Mouse (Mus musculus): ENCODE data around the gene Tgm2. TPM values are rescaled to one million over a fixed set of nuclear protein-coding genes. Genes with fewer than 3 reads are reported as not detected.

Tgm2 gene
- total RNA-seq, 1 experiment: 25.0 TPM

DNA sequence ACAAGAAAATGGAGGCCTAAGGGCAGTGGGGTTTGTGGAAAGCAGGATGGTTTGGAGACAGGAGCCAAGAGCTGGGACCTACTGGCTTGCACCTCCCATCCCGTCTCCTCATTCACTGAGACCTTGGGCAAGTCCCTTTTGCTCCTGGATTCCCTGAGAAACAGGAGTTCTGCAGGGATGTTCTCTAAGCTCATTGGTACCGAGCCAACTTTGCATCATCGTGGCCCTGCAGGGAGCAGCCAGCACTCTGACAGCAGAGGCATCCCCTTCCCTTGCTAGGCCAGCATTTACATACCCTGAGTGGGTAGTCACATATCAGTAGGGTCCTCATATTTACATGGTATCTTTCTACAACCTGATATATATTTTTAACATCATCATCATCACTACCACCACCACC lies 25.4 kb downstream of the Tgm2 start:
- no peaks in the 10 kb centered on the region for H3K36me3 ChIP-seq (ENCODE audit: control insufficient read depth, insufficient read depth, low read length, poor library complexity, severe bottlenecking)
- no peak for DNase-seq (ENCODE audit: low read depth, low spot score)
- TF ChIP-seq HCFC1 (IDR thresholded peaks at IDR 0.05; ENCODE audit: borderline replicate concordance, insufficient read depth, low read length) (no peak), MAFK (IDR thresholded peaks at IDR 0.05; ENCODE audit: insufficient read depth, low read depth, low read length) (no peak), ZC3H11A (IDR thresholded peaks at IDR 0.05; ENCODE audit: borderline replicate concordance, low read depth, low read length) (no peak), CHD2 (IDR thresholded peaks at IDR 0.05; ENCODE audit: low read depth, low read length) (no peak), ZNF384 (IDR thresholded peaks at IDR 0.05; ENCODE audit: low read depth, low read length) (no peak)
- no peaks in the 10 kb centered on the region for H3K9me3 ChIP-seq (ENCODE audit: control insufficient read depth, insufficient read depth, low read depth, low read length)
- no peaks in the 10 kb centered on the region for H3K4me1 ChIP-seq (ENCODE audit: control insufficient read depth in 2 of 2, insufficient read depth in 2 of 2, low read length in 2 of 2, poor library complexity in 1 of 2)
- no peak overlapping the region for H3K9ac ChIP-seq (ENCODE audit: insufficient read depth, low read depth, low read length, poor library complexity, severe bottlenecking)
- no peak overlapping the region for H3K4me3 ChIP-seq (ENCODE audit: insufficient read depth in 1 of 2, low read depth in 1 of 2, low read length in 2 of 2, poor library complexity in 1 of 2, severe bottlenecking in 1 of 2)
- in situ Hi-C loops (cut with MboI; ENCODE audit: low sequenced_read_pairs in 2 of 2, unreplicated experiment in 2 of 2): no loop called here
- no peak overlapping the region for H3K27ac ChIP-seq (ENCODE audit: insufficient read depth, low read depth, low read length, poor library complexity, severe bottlenecking)

DNA sequence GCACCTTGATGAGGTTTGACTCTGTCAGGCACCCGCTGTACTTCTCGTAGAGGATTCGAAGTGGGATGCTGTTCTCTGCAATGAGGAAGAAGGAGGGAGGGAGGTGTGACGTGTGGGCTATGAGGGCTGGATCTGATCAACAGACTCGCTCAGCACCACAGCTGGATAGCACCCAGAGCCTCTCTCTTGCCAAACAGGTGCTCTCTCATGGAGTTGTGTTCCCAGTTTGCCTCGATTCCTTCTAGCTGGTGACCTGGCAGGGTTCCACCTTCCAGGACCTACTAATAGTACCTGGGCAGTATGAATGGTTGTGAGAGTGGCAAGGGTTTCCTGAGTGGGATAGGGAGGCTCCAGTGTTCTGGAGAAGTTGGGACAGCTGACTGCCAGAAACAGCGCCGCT lies 26.0 kb downstream of the Tgm2 start:
- Histone ChIP-seq H3K4me1 (ENCODE audit: control insufficient read depth in 2 of 2, insufficient read depth in 2 of 2, low read length in 2 of 2, poor library complexity in 1 of 2) (no peaks in the 10 kb centered on the region), H3K36me3 (ENCODE audit: control insufficient read depth, insufficient read depth, low read length, poor library complexity, severe bottlenecking) (no peaks in the 10 kb centered on the region), H3K9ac (ENCODE audit: insufficient read depth, low read depth, low read length, poor library complexity, severe bottlenecking) (no peak overlapping the region), H3K4me3 (ENCODE audit: insufficient read depth in 1 of 2, low read depth in 1 of 2, low read length in 2 of 2, poor library complexity in 1 of 2, severe bottlenecking in 1 of 2) (no peak overlapping the region), H3K27ac (ENCODE audit: insufficient read depth, low read depth, low read length, poor library complexity, severe bottlenecking) (no peak overlapping the region), H3K9me3 (ENCODE audit: control insufficient read depth, insufficient read depth, low read depth, low read length) (no peaks in the 10 kb centered on the region)
- no peak for DNase-seq (ENCODE audit: low read depth, low spot score)
- in situ Hi-C loops (cut with MboI; ENCODE audit: low sequenced_read_pairs in 2 of 2, unreplicated experiment in 2 of 2): no loop called here
- TF ChIP-seq CHD2 (IDR thresholded peaks at IDR 0.05; ENCODE audit: low read depth, low read length) (no peak), ZNF384 (IDR thresholded peaks at IDR 0.05; ENCODE audit: low read depth, low read length) (no peak), ZC3H11A (IDR thresholded peaks at IDR 0.05; ENCODE audit: borderline replicate concordance, low read depth, low read length) (no peak), MAFK (IDR thresholded peaks at IDR 0.05; ENCODE audit: insufficient read depth, low read depth, low read length) (no peak), HCFC1 (IDR thresholded peaks at IDR 0.05; ENCODE audit: borderline replicate concordance, insufficient read depth, low read length) (no peak)

GRCm38 (mm10) chr2:158119145-158119544 lies 27.1 kb downstream of the Tgm2 start:
- Histone ChIP-seq H3K4me3 (ENCODE audit: insufficient read depth in 1 of 2, low read depth in 1 of 2, low read length in 2 of 2, poor library complexity in 1 of 2, severe bottlenecking in 1 of 2) (no peak overlapping the region), H3K27ac (ENCODE audit: insufficient read depth, low read depth, low read length, poor library complexity, severe bottlenecking) (no peak overlapping the region), H3K9me3 (ENCODE audit: control insufficient read depth, insufficient read depth, low read depth, low read length) (no peaks in the 10 kb centered on the region), H3K9ac (ENCODE audit: insufficient read depth, low read depth, low read length, poor library complexity, severe bottlenecking) (no peak overlapping the region), H3K4me1 (ENCODE audit: control insufficient read depth in 2 of 2, insufficient read depth in 2 of 2, low read length in 2 of 2, poor library complexity in 1 of 2) (no peaks in the 10 kb centered on the region), H3K36me3 (ENCODE audit: control insufficient read depth, insufficient read depth, low read length, poor library complexity, severe bottlenecking) (no peaks in the 10 kb centered on the region)
- no peak for TF ChIP-seq ZNF384 (IDR thresholded peaks at IDR 0.05; ENCODE audit: low read depth, low read length)
- TF ChIP-seq ZC3H11A (IDR thresholded peaks at IDR 0.05; ENCODE audit: borderline replicate concordance, low read depth, low read length): no peak
- TF ChIP-seq MAFK (IDR thresholded peaks at IDR 0.05; ENCODE audit: insufficient read depth, low read depth, low read length): no peak
- TF ChIP-seq HCFC1 (IDR thresholded peaks at IDR 0.05; ENCODE audit: borderline replicate concordance, insufficient read depth, low read length): no peak
- TF ChIP-seq CHD2 (IDR thresholded peaks at IDR 0.05; ENCODE audit: low read depth, low read length): no peak
- in situ Hi-C loops (cut with MboI; ENCODE audit: low sequenced_read_pairs in 2 of 2, unreplicated experiment in 2 of 2): no loop called here
- DNase-seq (ENCODE audit: low read depth, low spot score): no peak

GRCm38 (mm10) chr2:158116653-158117052 lies 29.6 kb downstream of the Tgm2 start:
- TF ChIP-seq ZNF384 (IDR thresholded peaks at IDR 0.05; ENCODE audit: low read depth, low read length) (no peak), MAFK (IDR thresholded peaks at IDR 0.05; ENCODE audit: insufficient read depth, low read depth, low read length) (no peak), ZC3H11A (IDR thresholded peaks at IDR 0.05; ENCODE audit: borderline replicate concordance, low read depth, low read length) (no peak), CHD2 (IDR thresholded peaks at IDR 0.05; ENCODE audit: low read depth, low read length) (no peak), HCFC1 (IDR thresholded peaks at IDR 0.05; ENCODE audit: borderline replicate concordance, insufficient read depth, low read length) (no peak)
- no peak overlapping the region for H3K27ac ChIP-seq (ENCODE audit: insufficient read depth, low read depth, low read length, poor library complexity, severe bottlenecking)
- DNase-seq (ENCODE audit: low read depth, low spot score): no peak
- H3K9ac ChIP-seq (ENCODE audit: insufficient read depth, low read depth, low read length, poor library complexity, severe bottlenecking): no peak overlapping the region
- H3K4me1 ChIP-seq (ENCODE audit: control insufficient read depth in 2 of 2, insufficient read depth in 2 of 2, low read length in 2 of 2, poor library complexity in 1 of 2): no peaks in the 10 kb centered on the region
- in situ Hi-C loops (cut with MboI; ENCODE audit: low sequenced_read_pairs in 2 of 2, unreplicated experiment in 2 of 2): no loop called here
- no peaks in the 10 kb centered on the region for H3K36me3 ChIP-seq (ENCODE audit: control insufficient read depth, insufficient read depth, low read length, poor library complexity, severe bottlenecking)
- no peaks in the 10 kb centered on the region for H3K9me3 ChIP-seq (ENCODE audit: control insufficient read depth, insufficient read depth, low read depth, low read length)
- no peak overlapping the region for H3K4me3 ChIP-seq (ENCODE audit: insufficient read depth in 1 of 2, low read depth in 1 of 2, low read length in 2 of 2, poor library complexity in 1 of 2, severe bottlenecking in 1 of 2)
